Mouse (Mus musculus): ENCODE measurements around the gene Gm28043. TPM values are rescaled to one million over a fixed set of nuclear protein-coding genes. Genes with fewer than 3 reads are reported as not detected.

Gm28043 gene
- polyA plus RNA-seq, 1 experiment from 2014 or later = 2.2 TPM

DNA sequence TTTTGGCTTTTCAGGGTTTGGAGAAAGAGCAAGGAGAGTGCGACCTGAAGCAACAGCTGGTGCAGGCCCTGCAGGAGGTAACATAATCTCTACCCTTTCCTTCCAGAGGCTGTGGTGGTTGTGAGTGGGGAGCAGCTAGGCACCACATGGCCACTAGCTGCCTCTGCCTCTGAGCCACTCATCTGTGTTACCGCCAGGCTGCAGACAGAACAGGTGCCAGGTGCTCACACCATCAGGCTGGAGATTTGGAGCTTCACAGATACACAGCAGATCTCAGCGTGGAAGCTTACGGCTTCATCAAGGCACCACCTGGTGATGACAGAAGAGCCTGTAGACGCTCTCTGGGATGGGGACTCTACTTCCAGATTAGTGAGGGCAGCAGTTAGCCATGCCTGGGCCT lies 14.3 kb downstream of the Gm28043 start:
- peaks cover 38% of the 10 kb centered on the region for H3K36me3 ChIP-seq (replicated peaks)
- no peaks in the 10 kb centered on the region for H3K4me1 ChIP-seq
- H3K27ac ChIP-seq = no peak overlapping the region
- H3K4me2 ChIP-seq = no peak overlapping the region
- H3K4me3 ChIP-seq = no peak overlapping the region
- H3K27me3 ChIP-seq (replicated peaks) = no peaks in the 10 kb centered on the region
- ATAC-seq (replicated peaks) = no peak
- H3K9me3 ChIP-seq = no peaks in the 10 kb centered on the region
- no peak overlapping the region for H3K9ac ChIP-seq
- WGBS = 86% methylated on average over 5 of the region's 5 CpGs

DNA sequence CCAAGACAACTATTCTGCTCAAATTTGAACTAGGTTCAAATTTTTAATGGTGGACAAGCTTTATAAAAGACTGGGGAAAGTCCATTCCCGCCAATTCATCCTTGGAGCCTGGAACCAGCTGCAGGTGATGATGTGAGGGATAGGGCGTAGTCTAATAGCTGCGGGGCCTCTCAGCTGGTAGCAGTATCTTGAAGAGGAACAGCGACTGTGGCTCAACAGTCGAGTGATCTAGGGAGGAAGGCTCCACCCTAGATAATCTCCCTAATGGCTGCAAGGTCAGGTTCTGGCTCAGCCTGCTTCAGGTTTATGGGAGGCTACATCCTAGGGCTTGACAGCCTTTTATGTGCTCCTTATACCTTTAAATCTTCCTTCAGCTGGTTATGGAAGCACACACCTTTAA lies 14.9 kb downstream of the Gm28043 start:
- Histone ChIP-seq H3K27me3 (replicated peaks) (no peaks in the 10 kb centered on the region), H3K9ac (no peak overlapping the region), H3K4me2 (no peak overlapping the region), H3K4me3 (no peak overlapping the region), H3K9me3 (no peaks in the 10 kb centered on the region), H3K27ac (no peak overlapping the region), H3K4me1 (no peaks in the 10 kb centered on the region), H3K36me3 (replicated peaks) (peaks cover 45% of the 10 kb centered on the region)
- ATAC-seq (replicated peaks) = no peak
- WGBS = 89% methylated on average over 5 of the region's 5 CpGs

DNA sequence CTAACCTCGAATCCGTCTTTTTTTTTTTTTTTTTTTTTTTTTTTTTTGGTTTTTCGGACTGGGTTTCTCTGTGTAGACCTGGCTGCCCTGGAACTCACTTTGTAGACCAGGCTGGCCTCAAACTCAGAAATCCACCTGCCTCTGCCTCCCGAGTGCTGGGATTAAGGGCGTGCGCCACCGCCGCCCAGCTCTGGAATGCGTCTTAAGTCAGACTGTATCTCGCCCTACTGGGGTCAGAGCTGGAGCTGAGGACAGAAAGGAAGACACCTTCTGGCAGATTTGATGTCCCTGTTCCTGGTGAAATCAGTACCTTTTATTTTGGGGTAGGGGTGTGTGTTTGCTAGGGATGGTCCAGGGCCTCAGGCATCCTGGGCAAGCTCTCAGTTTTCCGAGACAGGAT lies 17.6 kb downstream of the Gm28043 start:
- Histone ChIP-seq H3K4me2 (no peak overlapping the region), H3K4me1 (no peaks in the 10 kb centered on the region), H3K27ac (no peak overlapping the region), H3K9me3 (no peaks in the 10 kb centered on the region), H3K36me3 (replicated peaks) (peaks cover 47% of the 10 kb centered on the region), H3K9ac (no peak overlapping the region), H3K27me3 (replicated peaks) (no peaks in the 10 kb centered on the region), H3K4me3 (no peak overlapping the region)
- 98% methylated on average over 11 of the region's 11 CpGs for WGBS
- no peak for ATAC-seq (replicated peaks)

DNA sequence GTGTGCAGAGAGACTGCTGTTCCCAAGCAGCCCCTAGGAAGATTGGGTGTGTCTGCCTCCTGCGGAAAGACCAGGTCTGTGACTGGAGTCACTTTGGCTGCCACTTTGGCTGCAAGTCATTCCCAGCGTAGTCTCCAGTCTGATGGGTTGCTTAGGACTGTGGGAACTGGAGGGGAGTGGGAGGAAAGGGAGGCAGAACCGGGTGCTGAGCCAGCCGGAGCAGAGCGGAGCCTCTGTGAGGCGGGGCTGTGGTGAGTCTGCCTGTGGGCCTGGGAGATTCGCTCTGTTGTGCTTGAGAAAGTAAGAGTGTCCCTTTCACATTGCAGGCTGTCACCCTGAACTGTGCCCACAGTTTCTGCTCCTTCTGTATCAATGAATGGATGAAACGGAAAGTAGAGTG lies 20.8 kb downstream of the Gm28043 start:
- H3K27me3 ChIP-seq (replicated peaks) = no peaks in the 10 kb centered on the region
- ATAC-seq (replicated peaks) = no peak
- no peak overlapping the region for H3K27ac ChIP-seq
- H3K4me3 ChIP-seq = no peak overlapping the region
- no peaks in the 10 kb centered on the region for H3K9me3 ChIP-seq
- H3K36me3 ChIP-seq (replicated peaks) = peaks cover 47% of the 10 kb centered on the region
- no peak overlapping the region for H3K9ac ChIP-seq
- H3K4me1 ChIP-seq = no peaks in the 10 kb centered on the region
- no peak overlapping the region for H3K4me2 ChIP-seq
- 89% methylated on average over 8 of the region's 8 CpGs for WGBS

DNA sequence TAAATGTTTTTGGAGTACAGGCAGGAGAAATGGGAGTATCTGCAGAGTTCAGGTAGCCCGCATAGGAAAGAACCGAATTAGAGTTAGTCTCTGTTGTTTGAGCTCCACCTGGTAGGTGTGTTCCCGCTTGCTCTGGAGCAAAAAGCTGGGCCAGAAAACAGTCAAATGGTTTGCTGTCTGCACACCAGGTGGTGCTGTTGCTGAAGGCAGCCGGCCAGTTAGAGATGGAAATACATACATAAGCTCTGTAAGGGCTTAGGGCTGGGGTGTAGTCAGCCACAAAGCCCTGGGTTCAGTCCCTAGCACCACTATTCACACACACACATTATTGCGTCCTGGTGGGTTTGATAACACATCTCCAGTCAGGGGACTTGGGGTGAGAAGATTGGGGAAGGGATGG lies 21.4 kb downstream of the Gm28043 start:
- Histone ChIP-seq H3K9ac (no peak overlapping the region), H3K4me1 (no peaks in the 10 kb centered on the region), H3K4me3 (no peak overlapping the region), H3K9me3 (no peaks in the 10 kb centered on the region), H3K27ac (no peak overlapping the region), H3K4me2 (no peak overlapping the region), H3K27me3 (replicated peaks) (no peaks in the 10 kb centered on the region), H3K36me3 (replicated peaks) (peaks cover 43% of the 10 kb centered on the region)
- no peak for ATAC-seq (replicated peaks)
- WGBS = 73% methylated on average over 5 of the region's 5 CpGs

DNA sequence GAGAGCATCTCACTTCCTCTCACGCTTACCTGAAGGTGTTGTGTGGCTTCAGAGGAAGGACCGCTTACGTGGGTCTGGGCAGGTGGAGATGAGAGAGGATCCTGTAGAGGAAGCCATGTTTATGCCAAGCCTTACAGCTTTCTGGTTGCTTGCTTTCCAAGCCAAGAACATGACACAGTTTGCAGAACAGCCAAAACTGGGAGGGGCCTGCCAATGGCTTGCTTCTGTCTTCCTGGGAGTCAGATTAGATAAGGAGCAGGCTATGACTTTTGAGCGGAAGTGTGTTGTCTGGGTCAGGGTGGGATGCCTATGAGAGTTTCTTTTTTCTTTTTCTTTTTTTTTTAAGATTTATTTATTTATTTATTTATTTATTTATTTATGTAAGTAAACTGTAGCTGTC lies 22.7 kb downstream of the Gm28043 start:
- Histone ChIP-seq H3K27me3 (replicated peaks) (no peaks in the 10 kb centered on the region), H3K27ac (no peak overlapping the region), H3K4me3 (no peak overlapping the region), H3K4me2 (no peak overlapping the region), H3K9me3 (no peaks in the 10 kb centered on the region), H3K4me1 (no peaks in the 10 kb centered on the region), H3K36me3 (replicated peaks) (peaks cover 43% of the 10 kb centered on the region), H3K9ac (no peak overlapping the region)
- 97% methylated on average over 4 of the region's 4 CpGs for WGBS
- no peak for ATAC-seq (replicated peaks)

DNA sequence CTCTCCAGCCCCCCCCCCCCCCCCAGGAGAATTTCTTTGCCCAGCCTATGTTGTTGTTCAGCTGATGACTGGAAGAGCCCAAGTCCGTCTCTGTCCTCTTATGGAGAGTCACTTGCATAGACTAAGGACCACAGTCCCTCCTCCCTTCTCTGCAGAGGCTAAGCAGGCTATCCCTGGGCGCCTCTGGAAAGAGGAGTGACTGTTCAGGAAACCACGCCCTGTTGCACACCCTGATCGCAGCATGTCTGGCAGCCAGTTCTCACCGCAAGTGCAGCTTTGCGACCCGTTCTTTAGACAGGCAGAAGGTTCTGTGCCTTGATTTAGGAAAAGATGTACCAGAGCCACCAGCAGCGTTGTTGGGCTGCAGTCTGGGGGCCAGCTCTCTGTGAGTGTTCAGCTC lies 23.2 kb downstream of the Gm28043 start:
- no peak overlapping the region for H3K4me2 ChIP-seq
- H3K36me3 ChIP-seq (replicated peaks) = peaks cover 43% of the 10 kb centered on the region
- 90% methylated on average over 8 of the region's 8 CpGs for WGBS
- H3K27ac ChIP-seq = no peak overlapping the region
- no peaks in the 10 kb centered on the region for H3K27me3 ChIP-seq (replicated peaks)
- no peak overlapping the region for H3K4me3 ChIP-seq
- ATAC-seq (replicated peaks) = no peak
- no peak overlapping the region for H3K9ac ChIP-seq
- no peaks in the 10 kb centered on the region for H3K9me3 ChIP-seq
- no peaks in the 10 kb centered on the region for H3K4me1 ChIP-seq

DNA sequence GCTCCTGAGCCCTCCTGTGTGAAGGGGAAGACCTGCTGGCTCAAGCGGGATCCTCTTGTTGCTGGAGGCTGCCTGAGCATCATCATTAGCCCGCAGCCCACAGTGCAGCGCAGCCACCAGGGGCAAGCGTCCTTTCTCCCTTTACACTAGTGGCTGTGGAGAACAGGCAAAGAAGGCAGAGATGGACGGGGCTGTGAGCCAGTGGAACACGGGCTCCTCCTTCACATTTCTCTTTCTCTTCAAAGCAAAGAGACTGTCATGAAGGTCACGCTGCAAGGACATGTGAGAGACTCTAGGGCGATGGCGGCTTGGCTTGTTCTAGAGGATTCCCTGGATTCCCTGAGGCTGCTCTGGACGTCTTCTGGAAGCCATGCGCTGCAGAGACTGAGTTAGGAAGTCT lies 26.3 kb downstream of the Gm28043 start:
- Histone ChIP-seq H3K9me3 (no peaks in the 10 kb centered on the region), H3K36me3 (replicated peaks) (peaks cover 28% of the 10 kb centered on the region), H3K9ac (no peak overlapping the region), H3K27ac (no peak overlapping the region), H3K4me3 (no peak overlapping the region), H3K4me1 (no peaks in the 10 kb centered on the region), H3K27me3 (replicated peaks) (no peaks in the 10 kb centered on the region), H3K4me2 (no peak overlapping the region)
- no peak for ATAC-seq (replicated peaks)
- WGBS = 93% methylated on average over 11 of the region's 11 CpGs

DNA sequence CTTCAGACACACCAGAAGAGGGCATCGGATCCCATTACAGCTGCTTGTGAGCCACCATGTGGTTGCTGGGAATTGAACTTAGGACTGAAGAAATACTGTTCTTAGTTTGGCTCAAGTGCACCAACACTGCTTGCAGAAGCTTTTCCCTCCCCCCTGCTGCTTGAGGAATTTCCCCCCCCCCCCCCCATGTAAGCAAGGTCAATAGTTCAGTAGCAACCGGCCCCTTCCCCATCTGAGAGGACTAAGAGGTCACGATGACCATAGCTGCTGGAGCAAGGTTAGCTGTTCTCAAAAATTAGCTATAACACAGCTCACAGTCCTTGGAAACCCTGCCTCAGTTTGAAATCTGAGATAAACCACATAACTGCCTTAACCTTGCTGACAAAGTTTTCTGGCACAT lies 27.5 kb downstream of the Gm28043 start:
- Histone ChIP-seq H3K27me3 (replicated peaks) (no peaks in the 10 kb centered on the region), H3K9me3 (no peaks in the 10 kb centered on the region), H3K9ac (no peak overlapping the region), H3K27ac (no peak overlapping the region), H3K4me3 (no peak overlapping the region), H3K4me1 (no peaks in the 10 kb centered on the region), H3K36me3 (replicated peaks) (peaks cover 19% of the 10 kb centered on the region), H3K4me2 (no peak overlapping the region)
- WGBS = 64% methylated on average over 3 of the region's 3 CpGs
- ATAC-seq (replicated peaks) = no peak

DNA sequence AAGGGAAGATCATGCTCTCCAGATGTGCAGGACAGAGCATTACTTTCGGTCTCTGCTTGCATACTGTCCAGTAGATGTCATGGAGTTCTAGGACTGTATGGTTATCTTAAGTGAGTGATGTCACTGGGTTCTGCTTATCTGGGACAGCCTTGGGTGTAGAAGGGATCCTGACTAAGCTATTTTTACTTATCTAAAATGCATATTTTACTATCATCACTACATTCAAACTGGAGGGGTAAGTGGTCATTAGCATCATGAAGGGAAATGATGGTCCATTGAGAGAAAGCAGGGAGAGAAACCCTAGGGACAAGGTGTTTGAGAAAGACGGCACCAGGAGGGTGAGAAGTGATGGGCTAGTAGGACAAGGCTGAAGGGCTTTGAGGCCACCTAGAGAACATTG lies 43.6 kb downstream of the Gm28043 start:
- H3K27me3 ChIP-seq (replicated peaks) = no peaks in the 10 kb centered on the region
- no peak for ATAC-seq (replicated peaks)
- no peak overlapping the region for H3K4me3 ChIP-seq
- H3K27ac ChIP-seq = no peak overlapping the region
- no peak overlapping the region for H3K9ac ChIP-seq
- no peaks in the 10 kb centered on the region for H3K9me3 ChIP-seq
- 87% methylated on average over 2 of the region's 2 CpGs for WGBS
- H3K36me3 ChIP-seq (replicated peaks) = no peaks in the 10 kb centered on the region
- no peak overlapping the region for H3K4me2 ChIP-seq
- peaks cover 12% of the 10 kb centered on the region for H3K4me1 ChIP-seq

DNA sequence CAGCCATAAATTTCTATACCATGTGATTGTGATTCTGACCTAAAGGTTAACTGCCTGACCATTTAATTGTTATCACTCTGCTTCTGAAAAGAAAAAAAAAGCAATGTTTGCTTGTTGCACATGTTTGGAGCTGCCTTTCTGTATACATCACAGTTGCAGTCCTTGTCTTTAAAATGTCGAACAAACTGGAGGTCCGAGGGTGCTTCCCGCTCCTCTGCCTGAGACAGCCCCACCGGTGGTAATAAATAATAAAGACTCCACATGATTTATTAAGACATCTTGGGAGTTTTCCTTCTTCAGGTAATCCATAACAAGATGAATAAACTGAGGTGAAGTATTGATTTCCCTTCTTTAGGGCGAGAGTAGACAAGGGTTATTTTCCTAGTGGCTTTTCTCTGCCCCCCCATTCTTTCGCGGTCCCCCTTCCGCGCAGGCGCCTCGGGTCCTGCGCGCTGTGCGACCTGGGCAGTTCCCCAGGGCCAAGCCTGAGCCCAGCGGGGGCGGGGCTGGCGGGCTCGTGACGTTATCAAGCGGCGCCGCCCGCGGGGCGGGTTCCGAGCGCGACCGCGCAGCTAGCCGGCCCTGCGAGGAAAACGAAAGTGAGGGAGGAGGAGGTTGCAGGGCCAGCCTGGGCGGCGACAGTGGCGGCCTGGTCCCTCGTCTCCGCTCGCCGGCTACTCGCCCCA lies 45.5 kb downstream of the Gm28043 start, which contains the start of gene Cmtr1:
Gene Cmtr1, plus strand, starts transcription at position 520 of the 686 bp plus-strand sequence.
- peak within 1 kb of the TSS; percentile 95 for H3K27ac ChIP-seq
- no peaks in the 10 kb centered on the region for H3K9me3 ChIP-seq
- H3K27me3 ChIP-seq (replicated peaks) = no peaks in the 10 kb centered on the region
- H3K36me3 ChIP-seq (replicated peaks) = no peaks in the 10 kb centered on the region
- H3K9ac ChIP-seq = peak within 1 kb of the TSS; percentile 96
- ATAC-seq (replicated peaks) = peak; percentile 95
- H3K4me1 ChIP-seq = peaks cover 12% of the 10 kb centered on the region
- peak within 1 kb of the TSS; percentile 93 for H3K4me3 ChIP-seq
- peak within 1 kb of the TSS; percentile 79 for H3K4me2 ChIP-seq
- WGBS = under 1% methylated on average over 41 of the region's 41 CpGs

DNA sequence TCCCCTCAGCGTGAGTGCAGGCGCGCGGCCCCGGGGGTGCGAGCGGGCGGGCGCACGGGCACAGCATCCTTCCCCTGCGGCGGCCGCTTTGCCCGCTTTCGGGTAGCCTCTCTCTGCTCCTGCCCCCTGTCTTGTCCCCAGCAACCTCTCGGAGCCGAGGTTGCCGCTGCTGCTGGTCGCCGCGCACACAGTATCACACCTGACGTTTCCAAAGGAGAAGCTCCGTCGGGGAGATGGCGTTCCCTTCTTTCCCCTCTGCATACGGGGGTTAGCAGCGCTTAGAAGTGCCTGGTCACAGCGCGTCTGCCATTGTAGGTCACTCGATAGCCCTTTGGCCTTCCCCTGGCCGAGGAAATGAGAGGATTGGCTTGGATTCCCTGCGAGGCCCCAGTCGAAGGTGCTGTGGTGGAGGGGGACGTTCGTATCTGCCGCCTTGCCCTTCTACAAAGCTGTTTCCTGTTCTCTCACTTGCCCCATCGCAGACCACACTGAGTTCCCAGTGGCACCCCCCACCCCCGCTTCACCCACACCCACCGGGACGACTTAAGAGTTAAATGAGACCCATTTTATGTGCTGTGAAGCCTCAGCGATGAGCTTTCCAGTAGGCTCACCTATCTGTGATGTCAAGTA lies 46.2 kb downstream of the Gm28043 start:
- WGBS = under 1% methylated on average over 41 of the region's 41 CpGs
- Histone ChIP-seq H3K9ac (peak overlapping the region; percentile 96), H3K36me3 (replicated peaks) (no peaks in the 10 kb centered on the region; the same call in 1 of the 2 replicates), H3K27me3 (replicated peaks) (no peaks in the 10 kb centered on the region), H3K27ac (peak overlapping the region; percentile 95), H3K9me3 (no peaks in the 10 kb centered on the region), H3K4me2 (peak overlapping the region; percentile 79), H3K4me3 (peak overlapping the region; percentile 93), H3K4me1 (peaks cover 12% of the 10 kb centered on the region)
- ATAC-seq (replicated peaks) = peak; percentile 88

DNA sequence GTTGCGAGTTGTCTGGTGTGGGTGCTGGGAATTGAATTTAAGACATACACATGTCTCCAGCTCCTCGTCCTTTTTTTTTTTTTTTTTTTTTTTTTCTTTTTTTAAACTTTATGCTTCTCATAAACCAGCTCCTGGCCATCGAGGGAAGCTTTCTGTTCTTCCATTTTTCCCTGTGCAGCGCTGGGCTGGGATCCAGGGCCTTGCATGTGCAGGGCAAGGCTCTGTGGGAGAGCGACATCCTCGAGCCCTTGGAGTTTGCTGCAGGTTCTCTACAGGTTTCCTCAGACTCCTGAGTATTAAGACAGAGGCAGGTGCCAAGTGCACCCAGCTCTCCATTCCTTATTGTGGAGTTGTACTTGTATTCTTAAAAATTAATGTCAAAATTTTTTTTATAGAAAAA lies 47.5 kb downstream of the Gm28043 start:
- Histone ChIP-seq H3K4me3 (no peak overlapping the region), H3K27me3 (replicated peaks) (no peaks in the 10 kb centered on the region), H3K9me3 (no peaks in the 10 kb centered on the region), H3K27ac (no peak overlapping the region), H3K36me3 (replicated peaks) (no peaks in the 10 kb centered on the region; the same call in 1 of the 2 replicates), H3K4me1 (peaks cover 12% of the 10 kb centered on the region), H3K4me2 (no peak overlapping the region), H3K9ac (no peak overlapping the region)
- ATAC-seq (replicated peaks) = no peak
- WGBS = 93% methylated on average over 6 of the region's 6 CpGs

Data from midbrain, embryonic 15.5 days (tissue).